Mouse (Mus musculus) liver, embryonic 14 days (tissue): ENCODE measurements around the gene Glrx3. TPM values are rescaled to one million over a fixed set of nuclear protein-coding genes. Genes with fewer than 3 reads are reported as not detected.

ENCODE experiments used
- polyA plus RNA-seq: library from polyadenylated mRNA; depleted of rRNA; stranded (reverse); fragments of >200 nt; gene quantifications from 2 replicates; pipeline ENCODE4 v1.2.3, GENCODE M21; 2012; rRNA removed

Glrx3 gene
- 46.7 and 49.7 TPM in 2 replicates for polyA plus RNA-seq

DNA sequence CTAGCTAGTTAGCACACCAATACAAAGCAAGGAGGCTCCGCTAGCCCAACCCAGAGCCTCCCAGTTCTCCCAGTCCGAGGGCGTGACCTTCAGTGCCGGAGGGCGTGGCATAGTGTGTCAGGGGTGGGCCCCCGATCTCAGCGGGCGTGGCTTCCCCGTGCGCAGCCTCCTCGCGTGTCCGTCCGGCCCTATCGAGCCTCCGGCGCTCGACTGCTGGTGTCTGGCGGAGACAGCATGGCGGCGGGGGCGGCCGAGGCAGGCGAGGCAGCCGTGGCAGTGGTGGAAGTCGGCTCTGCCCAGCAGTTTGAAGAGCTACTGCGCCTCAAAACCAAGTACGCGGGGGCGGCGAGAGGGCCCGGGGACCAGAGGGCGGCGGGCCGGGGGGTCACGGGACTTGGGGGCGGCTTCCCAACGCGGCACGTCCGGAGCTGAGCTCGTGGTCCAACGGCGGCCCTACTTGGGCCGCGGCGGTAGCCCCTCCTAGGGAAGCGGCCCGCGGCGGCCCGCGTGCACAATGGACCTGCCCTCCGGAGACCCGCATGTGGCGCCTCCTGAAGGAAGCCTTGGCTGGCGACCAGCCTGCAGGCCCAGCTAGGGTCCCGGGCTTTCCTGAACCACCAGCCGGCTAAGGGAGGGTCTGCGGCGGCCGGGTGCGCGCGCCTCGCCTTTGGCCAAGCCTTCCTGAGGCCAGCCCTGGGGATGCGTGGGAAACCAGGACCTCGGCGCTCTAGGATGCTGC lies at the start of gene Glrx3:
Gene Glrx3, plus strand, starts transcription at position 175 of the 739 bp plus-strand sequence.

DNA sequence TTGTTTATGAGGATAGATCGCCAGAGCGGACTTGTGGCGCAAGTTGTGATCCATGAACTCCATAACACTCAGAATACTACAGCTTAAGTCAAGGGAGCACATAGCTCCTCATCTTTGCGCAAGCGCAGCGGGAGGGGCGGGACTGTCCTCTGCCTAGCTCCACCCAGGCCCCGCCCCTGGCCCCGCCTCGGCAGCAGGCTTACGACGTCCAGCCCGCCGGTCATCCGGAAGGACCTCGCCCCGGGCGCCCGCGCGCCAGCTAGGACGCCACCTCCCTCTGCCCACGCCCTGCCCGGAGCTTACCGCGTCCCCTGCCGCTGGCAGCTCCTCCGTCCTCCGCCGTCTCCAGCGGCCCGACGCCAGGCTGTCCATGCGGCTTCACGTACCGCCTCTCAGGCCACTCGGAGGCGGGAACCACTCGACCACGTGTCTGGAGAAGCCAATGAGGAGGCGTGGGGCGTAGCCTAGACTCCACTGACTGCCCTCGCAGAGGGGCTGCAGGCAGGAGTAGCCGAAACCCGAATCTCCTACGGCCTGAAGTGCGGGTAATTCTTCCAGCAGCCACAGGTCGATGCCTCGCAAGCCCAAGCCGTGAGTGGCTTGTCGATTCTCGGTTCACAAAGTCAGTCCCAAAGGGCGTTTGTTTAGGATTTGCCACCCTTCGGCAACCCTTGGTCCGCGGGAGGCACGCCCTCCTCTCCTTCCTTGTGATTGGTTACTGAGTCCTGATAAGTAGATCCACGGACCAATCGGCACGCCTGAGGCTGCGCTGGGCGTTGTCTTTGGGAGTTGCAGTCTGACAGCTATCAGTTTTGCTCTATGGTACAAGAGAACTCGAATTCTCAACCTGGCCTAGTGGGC lies 26.8 kb upstream of the Glrx3 start, which contains the start of gene 9430038I01Rik:
Gene 9430038I01Rik, minus strand, starts transcription at position 426 of the 861 bp plus-strand sequence.

Other genes with a start within 250 kb of the Glrx3 start
- gene Ebf3, start 123.2 kb upstream of the Glrx3 start, polyA plus RNA-seq: 0.02 and 0.20 TPM in 2 replicates
- 4.2 and 4.7 TPM in 2 replicates for gene 9430038I01Rik, start 26.9 kb upstream of the Glrx3 start, polyA plus RNA-seq